Mouse (Mus musculus) forebrain, embryonic 14.5 days (tissue): ENCODE measurements around the gene Itih5. TPM values are rescaled to one million over a fixed set of nuclear protein-coding genes. Genes with fewer than 3 reads are reported as not detected.

Experiments
- ATAC-seq: fragments of 200-750 bp; cut with Nextera tagmentation; 2 replicates; pipeline ENCODE4 v1.8.0; 2017; ENCODE audit warnings: mild to moderate bottlenecking, moderate library complexity
- DNase-seq: peaks from one replicate; pipeline ENCODE4 v3.0.0-alpha.2; 2015; ENCODE audit warnings: low spot score
- H3K27ac ChIP-seq: fragments of 300-500 bp; sonication (generic); 2 replicates; pipeline ENCODE4 v1.5.1; 2014; ENCODE audit warnings: low read depth, mild to moderate bottlenecking, control low read depth, low read length, moderate library complexity
- H3K27me3 ChIP-seq: fragments of 300-500 bp; sonication (generic); replicated peaks from 2 replicates; pipeline ENCODE4 v1.6.1; 2014; ENCODE audit warnings: low read length, control low read depth, mixed read lengths; ENCODE audit not compliant: control insufficient read depth, insufficient read depth
- H3K36me3 ChIP-seq: fragments of 300-500 bp; sonication (generic); 2 replicates; pipeline ENCODE4 v1.6.1; 2014; ENCODE audit warnings: low read length, control low read depth; ENCODE audit not compliant: control insufficient read depth, insufficient read depth
- H3K4me1 ChIP-seq: fragments of 300-500 bp; sonication (generic); 2 replicates; pipeline ENCODE4 v1.6.1; 2014; ENCODE audit warnings: antibody characterized with exemption, low read length, control low read depth; ENCODE audit not compliant: control insufficient read depth, insufficient read depth
- H3K4me2 ChIP-seq: fragments of 300-500 bp; sonication (generic); 2 replicates; pipeline ENCODE4 v1.6.1; 2014; ENCODE audit warnings: mild to moderate bottlenecking, control low read depth, low read length
- H3K4me3 ChIP-seq: fragments of 300-500 bp; sonication (generic); 2 replicates; pipeline ENCODE4 v1.5.1; 2014; ENCODE audit warnings: low read depth, low read length, control low read depth
- H3K9ac ChIP-seq: fragments of 300-500 bp; sonication (generic); 2 replicates; pipeline ENCODE4 v1.6.1; 2014; ENCODE audit warnings: mild to moderate bottlenecking, low read length, control low read depth, moderate library complexity
- H3K9me3 ChIP-seq: fragments of 300-500 bp; sonication (generic); replicated peaks from 2 replicates; pipeline ENCODE4 v1.6.1; 2016; ENCODE audit warnings: low read length, control low read depth, mixed read lengths; ENCODE audit not compliant: control insufficient read depth
- WGBS: fragments of 180-500 bp; shearing (Covaris S2); extraction: QIAGEN DNeasy Blood & Tissue Kit; methylation state at CpG from one replicate; pipeline ENCODE4 v1.1.7; 2014; 5-methylcytosine and 5-hydroxymethylcytosine counted together
- polyA plus RNA-seq: library from polyadenylated mRNA; unstranded; fragments of >200 nt; fragmentation: Nextera tagmentation; extraction: Ambion mirVana; gene quantifications from 2 replicates; pipeline ENCODE4 v1.2.1, GENCODE M21; 2014

The Itih5 gene
- polyA plus RNA-seq, 1 experiment from 2014 or later, result 3.4 TPM

DNA sequence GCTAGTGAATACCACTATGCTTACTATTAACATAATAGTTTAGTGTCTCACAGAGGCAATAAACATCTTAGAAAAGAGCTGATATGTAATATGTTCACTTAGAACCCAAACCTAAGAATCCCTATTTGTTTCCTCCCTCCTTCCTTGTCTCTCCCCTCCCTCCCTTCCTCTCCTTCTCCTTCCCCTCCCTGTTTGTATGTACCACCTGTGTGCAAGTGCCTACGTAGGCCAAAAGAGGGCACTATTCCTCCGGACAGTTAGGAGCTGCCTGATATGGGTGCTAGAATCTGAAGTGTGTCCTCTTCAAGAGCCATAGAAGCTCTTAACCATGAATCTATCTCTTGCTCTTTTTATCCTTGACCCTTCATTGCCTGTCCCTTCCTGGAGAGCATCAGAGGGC is 83.2 kb downstream of the Itih5 start:
- no peak for ATAC-seq
- Histone ChIP-seq H3K4me1 (no peaks in the 10 kb centered on the region), H3K36me3 (no peaks in the 10 kb centered on the region), H3K4me3 (no peak overlapping the region), H3K27me3 (no peaks in the 10 kb centered on the region), H3K9me3 (no peaks in the 10 kb centered on the region), H3K4me2 (no peak overlapping the region), H3K27ac (no peak overlapping the region), H3K9ac (no peak overlapping the region)
- DNase-seq, result no peak
- WGBS, result 91% methylated on average over 2 of the region's 2 CpGs

DNA sequence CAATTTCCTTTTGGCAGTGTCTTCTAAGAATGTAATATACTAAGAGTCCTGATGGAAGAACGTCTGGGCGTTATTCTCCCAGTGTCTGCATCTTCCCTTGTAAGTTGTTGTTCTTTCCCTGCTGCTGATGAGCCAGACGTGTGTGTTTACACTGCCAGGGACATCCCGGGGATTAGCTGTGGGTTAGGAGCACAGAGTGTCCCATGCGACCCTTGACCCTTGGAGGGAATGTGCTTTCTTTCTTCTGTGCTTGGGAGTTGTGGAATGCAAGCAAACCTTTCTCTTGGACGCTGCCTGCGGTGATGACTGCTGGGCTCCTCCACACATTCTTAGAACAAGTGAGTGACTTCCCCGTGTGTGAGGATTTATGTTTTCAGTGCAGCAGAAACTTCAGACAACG is 89.6 kb downstream of the Itih5 start:
- H3K9me3 ChIP-seq, result no peaks in the 10 kb centered on the region
- no peak overlapping the region for H3K27ac ChIP-seq
- ATAC-seq, result no peak
- no peaks in the 10 kb centered on the region for H3K36me3 ChIP-seq
- 10% methylated on average over 9 of the region's 9 CpGs for WGBS
- H3K27me3 ChIP-seq, result no peaks in the 10 kb centered on the region
- no peak for DNase-seq
- H3K4me1 ChIP-seq, result no peaks in the 10 kb centered on the region
- H3K4me2 ChIP-seq, result no peak overlapping the region
- H3K4me3 ChIP-seq, result no peak overlapping the region
- no peak overlapping the region for H3K9ac ChIP-seq

DNA sequence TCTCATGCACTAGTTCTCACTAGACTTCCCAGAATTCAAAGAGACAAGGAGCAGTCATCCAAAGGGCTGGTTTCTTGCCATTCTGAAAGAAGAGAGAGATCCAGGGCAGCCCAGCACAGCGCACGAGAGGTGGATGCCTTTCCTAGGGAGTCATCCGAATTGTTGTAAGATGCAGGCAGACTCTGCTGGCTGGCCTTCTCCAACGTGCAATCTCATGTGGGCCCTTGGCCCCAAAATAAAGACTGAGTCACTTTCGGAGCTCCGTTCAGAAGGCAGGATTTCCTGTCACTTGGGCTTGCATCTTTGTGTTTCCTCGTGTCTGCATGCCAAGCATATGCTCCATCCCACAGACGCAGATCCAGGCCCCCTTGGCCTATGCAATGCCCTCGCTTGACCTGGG is 97.1 kb downstream of the Itih5 start:
- Histone ChIP-seq H3K27me3 (no peaks in the 10 kb centered on the region), H3K27ac (no peak overlapping the region), H3K4me3 (no peak overlapping the region), H3K36me3 (no peaks in the 10 kb centered on the region), H3K9ac (no peak overlapping the region), H3K4me2 (no peak overlapping the region), H3K4me1 (no peaks in the 10 kb centered on the region), H3K9me3 (no peaks in the 10 kb centered on the region)
- ATAC-seq, result no peak
- 86% methylated on average over 9 of the region's 9 CpGs for WGBS
- DNase-seq, result no peak

DNA sequence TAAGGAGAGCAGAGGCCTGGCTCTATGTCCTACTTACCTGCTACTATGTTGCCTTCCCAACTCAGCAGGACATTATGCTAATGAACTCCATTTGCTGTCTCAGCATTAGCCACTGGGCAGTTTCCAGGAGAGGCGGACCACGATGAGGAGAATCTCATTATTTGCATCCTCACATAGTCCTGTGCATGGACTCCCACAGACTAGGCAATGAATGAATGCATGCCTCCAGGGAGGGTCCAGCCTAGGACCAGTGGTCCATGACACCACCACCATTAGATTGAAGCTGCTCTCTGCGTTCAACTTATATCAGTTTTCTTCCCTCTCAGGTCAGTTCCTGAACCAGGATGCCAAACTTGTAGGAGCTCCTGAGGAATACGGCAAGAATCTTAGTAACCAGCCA is 97.6 kb downstream of the Itih5 start:
- Histone ChIP-seq H3K27ac (no peak overlapping the region), H3K4me1 (no peaks in the 10 kb centered on the region), H3K4me3 (no peak overlapping the region), H3K36me3 (no peaks in the 10 kb centered on the region), H3K9ac (no peak overlapping the region), H3K9me3 (no peaks in the 10 kb centered on the region), H3K27me3 (no peaks in the 10 kb centered on the region), H3K4me2 (no peak overlapping the region)
- DNase-seq (no peak), ATAC-seq (no peak)
- 60% methylated on average over 4 of the region's 4 CpGs for WGBS

DNA sequence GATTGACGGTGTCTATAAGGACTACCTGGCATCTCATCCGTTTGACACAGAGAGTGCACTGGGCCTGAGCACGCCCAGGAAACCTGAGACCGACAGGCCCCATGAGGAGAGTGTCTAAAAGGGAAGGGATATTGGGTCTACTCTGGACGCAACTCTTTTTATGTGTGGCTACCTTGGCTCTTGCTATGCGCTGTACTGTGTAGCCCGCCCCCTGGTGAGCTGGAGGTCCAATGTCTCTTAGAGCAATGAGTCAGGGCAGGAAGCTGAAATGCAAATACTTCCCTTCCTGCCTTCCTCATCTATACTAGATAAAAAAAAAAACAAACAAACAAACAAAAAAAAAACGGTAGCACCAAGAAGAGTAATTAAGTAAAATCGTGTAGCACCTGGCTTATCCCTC is 98.1 kb downstream of the Itih5 start:
- H3K27me3 ChIP-seq, result no peaks in the 10 kb centered on the region
- H3K9me3 ChIP-seq, result no peaks in the 10 kb centered on the region
- ATAC-seq, result no peak
- H3K36me3 ChIP-seq, result no peaks in the 10 kb centered on the region
- WGBS, result 90% methylated on average over 9 of the region's 9 CpGs
- H3K27ac ChIP-seq, result no peak overlapping the region
- no peak overlapping the region for H3K9ac ChIP-seq
- DNase-seq, result no peak
- H3K4me1 ChIP-seq, result no peaks in the 10 kb centered on the region
- H3K4me3 ChIP-seq, result no peak overlapping the region
- H3K4me2 ChIP-seq, result no peak overlapping the region

DNA sequence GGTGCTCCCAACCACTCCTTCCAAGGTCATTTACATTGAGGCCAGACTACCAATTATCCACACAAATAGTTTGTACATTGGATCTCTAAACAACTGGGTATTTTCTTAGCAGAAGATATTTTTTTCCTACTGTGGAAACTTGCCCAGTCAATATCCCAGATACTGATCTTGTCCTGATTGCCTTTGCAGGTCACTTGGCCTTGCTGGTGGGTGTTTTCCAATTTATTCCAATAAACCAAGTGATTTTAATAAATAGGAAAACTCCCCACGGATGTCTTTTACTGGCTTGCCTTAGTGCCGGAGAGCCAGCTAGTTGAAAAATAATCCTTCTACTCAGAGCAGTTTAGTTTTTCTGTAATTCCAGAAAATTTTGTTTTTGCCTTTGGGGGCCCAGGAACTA is 98.6 kb downstream of the Itih5 start:
- DNase-seq, result no peak
- H3K9ac ChIP-seq, result no peak overlapping the region
- no peak for ATAC-seq
- H3K27me3 ChIP-seq, result no peaks in the 10 kb centered on the region
- H3K4me1 ChIP-seq, result no peaks in the 10 kb centered on the region
- H3K9me3 ChIP-seq, result no peaks in the 10 kb centered on the region
- WGBS, result 87% methylated on average over 2 of the region's 2 CpGs
- H3K4me2 ChIP-seq, result no peak overlapping the region
- no peak overlapping the region for H3K4me3 ChIP-seq
- no peak overlapping the region for H3K27ac ChIP-seq
- H3K36me3 ChIP-seq, result no peaks in the 10 kb centered on the region

DNA sequence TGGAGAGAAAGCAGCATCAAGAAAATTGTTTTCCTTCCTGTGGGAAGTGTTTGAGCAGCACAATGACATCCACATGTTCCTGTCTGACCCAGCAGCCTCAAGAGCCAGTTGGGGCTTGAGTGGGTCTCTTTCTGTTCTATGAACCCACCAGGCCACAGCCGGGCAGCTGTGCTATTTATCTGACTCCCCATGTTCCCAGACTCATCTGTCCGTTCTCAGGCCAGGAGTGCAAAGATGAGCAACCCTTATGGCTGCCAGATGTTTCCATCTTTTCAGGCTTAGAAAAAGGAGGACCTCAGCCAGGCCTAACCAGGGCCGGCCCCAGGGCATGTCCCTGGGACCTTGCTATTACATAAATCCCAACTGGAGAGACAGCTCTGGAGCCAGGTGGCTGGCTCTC is 100.0 kb downstream of the Itih5 start:
- no peak overlapping the region for H3K4me2 ChIP-seq
- 87% methylated on average over 3 of the region's 3 CpGs for WGBS
- no peaks in the 10 kb centered on the region for H3K36me3 ChIP-seq
- H3K4me1 ChIP-seq, result no peaks in the 10 kb centered on the region
- no peak overlapping the region for H3K4me3 ChIP-seq
- no peak for DNase-seq
- no peak for ATAC-seq
- H3K27ac ChIP-seq, result no peak overlapping the region
- H3K27me3 ChIP-seq, result no peaks in the 10 kb centered on the region
- no peak overlapping the region for H3K9ac ChIP-seq
- no peaks in the 10 kb centered on the region for H3K9me3 ChIP-seq

DNA sequence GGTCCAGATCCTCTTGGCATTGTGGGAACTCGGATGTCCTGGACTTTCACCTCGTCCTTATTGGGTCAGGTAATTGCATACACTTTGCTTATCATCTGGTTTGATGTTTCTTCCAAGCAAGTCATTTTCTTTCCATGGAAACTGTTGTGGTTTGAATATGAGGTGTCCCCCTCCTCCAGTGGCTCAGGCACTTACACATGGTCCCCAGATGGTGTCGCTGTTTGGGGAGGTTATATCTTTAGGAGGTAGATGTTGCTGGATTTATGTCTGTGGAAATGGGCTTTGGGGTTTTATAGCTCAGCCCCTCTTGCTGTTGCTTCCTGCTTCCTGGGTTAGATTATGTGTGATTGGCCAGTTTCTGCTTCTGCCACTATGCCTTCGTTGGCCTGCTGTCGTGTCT is 103.6 kb downstream of the Itih5 start:
- Histone ChIP-seq H3K27me3 (no peaks in the 10 kb centered on the region), H3K4me3 (no peak overlapping the region), H3K4me1 (no peaks in the 10 kb centered on the region), H3K9me3 (no peaks in the 10 kb centered on the region), H3K9ac (no peak overlapping the region), H3K27ac (no peak overlapping the region), H3K36me3 (no peaks in the 10 kb centered on the region), H3K4me2 (no peak overlapping the region)
- no peak for DNase-seq
- no peak for ATAC-seq
- WGBS, result 68% methylated on average over 5 of the region's 5 CpGs

DNA sequence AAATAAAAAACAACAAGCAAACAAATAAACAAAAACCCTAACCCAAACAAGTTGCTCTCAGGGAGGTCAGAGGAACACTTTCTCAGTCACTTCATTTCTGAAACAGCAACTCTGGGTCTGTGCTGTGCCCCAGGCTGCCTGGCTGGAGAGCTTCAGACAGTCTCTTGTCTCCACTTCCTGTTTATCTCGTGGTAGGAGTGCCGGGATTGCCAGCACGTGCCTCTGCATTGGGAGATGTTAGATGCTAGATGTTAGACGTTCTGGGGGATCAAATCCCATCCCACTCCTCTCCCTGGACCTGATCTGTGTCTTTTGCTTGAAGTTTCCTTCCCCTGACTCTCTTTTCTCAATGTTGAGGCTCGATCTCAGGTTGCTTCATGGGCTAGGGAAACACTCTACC is 104.9 kb downstream of the Itih5 start:
- Histone ChIP-seq H3K9me3 (no peaks in the 10 kb centered on the region), H3K27me3 (no peaks in the 10 kb centered on the region), H3K9ac (no peak overlapping the region), H3K4me3 (no peak overlapping the region), H3K36me3 (no peaks in the 10 kb centered on the region), H3K27ac (no peak overlapping the region), H3K4me2 (no peak overlapping the region), H3K4me1 (0 out of 2 replicates have a peak, but pooled peaks cover 3% of the 10 kb centered on the region)
- no peak for DNase-seq
- ATAC-seq, result no peak
- WGBS, result 78% methylated on average over 5 of the region's 5 CpGs

DNA sequence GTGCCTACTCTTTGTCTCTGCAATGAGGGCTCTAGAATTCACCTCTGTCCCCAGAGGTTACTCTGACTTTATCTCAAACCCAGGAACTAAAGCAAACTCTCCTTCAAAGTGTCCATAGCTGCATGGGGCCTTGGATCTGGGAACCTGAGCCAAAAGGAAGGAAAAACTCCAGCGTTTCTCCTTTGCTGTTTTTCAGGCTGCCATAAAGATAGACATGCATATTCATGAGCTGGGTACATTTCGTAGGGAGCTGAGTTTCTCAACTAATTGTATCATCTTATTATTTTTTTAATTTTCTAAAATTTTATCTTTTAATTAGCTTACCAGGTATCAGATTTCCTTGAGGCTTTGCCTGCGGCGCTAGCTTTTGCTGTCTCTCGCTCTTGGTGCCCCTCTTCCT is 106.7 kb downstream of the Itih5 start:
- Histone ChIP-seq H3K9ac (no peak overlapping the region), H3K9me3 (no peaks in the 10 kb centered on the region), H3K27me3 (no peaks in the 10 kb centered on the region), H3K4me2 (no peak overlapping the region), H3K27ac (no peak overlapping the region), H3K4me1 (peaks cover 3% of the 10 kb centered on the region; the same call in 1 of the 2 replicates), H3K4me3 (no peak overlapping the region), H3K36me3 (no peaks in the 10 kb centered on the region)
- 30% methylated on average over 5 of the region's 5 CpGs for WGBS
- no peak for ATAC-seq
- DNase-seq, result no peak
